Mouse (Mus musculus): Measurements from ENCODE around the gene Cdcp1.

- no peak for TF ChIP-seq CTCF (IDR thresholded peaks at IDR 0.05; ENCODE audit: borderline replicate concordance, insufficient read depth, low read length)
- no peak for TF ChIP-seq POLR2A (IDR thresholded peaks at IDR 0.05; ENCODE audit: low read depth, low read length)
Measured at GRCm38 (mm10) chr9:123180003-123180402, 35.8 kb downstream of the Cdcp1 start.
